Mouse (Mus musculus): Measurements from ENCODE around the gene Slc4a1.

DNA sequence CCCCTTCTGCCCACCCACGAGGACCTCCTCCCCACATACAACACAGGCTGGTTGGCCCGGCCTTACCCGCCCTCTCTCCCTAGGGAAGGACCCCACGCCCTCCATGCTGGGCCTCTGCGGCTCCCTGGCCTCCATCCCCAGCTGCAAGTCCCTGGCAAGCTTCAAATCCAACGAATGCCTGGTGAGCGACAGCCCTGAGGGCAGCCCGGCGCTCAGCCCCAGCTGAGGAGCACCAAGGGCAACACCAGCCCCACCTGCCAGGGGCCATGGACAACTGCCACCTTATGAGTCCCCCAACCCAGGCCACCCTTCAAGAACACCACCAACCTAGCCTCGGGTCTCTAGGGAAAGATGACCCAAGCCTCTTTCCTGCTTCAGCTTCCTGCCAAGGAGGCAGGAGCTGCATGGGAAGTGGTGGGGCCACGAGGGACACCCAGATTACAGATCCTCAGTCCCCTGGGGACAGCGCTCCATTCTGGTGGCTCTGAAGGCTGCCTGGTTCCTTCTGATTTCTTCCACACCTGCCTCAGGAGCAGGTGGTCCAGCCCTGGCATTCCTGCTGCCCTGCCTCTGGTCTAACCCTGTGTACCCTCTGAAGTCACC lies 36.0 kb upstream of the Slc4a1 start:
- TF ChIP-seq POLR2A (IDR thresholded peaks at IDR 0.05; ENCODE audit: borderline replicate concordance, insufficient read depth, low read length) = no peak
- TF ChIP-seq CTCF (IDR thresholded peaks at IDR 0.05; ENCODE audit: borderline replicate concordance, insufficient read depth, low read depth, low read length) = no peak
